Mouse (Mus musculus) G1E (cell line): ENCODE data around the gene Elob. TPM values are rescaled to one million over a fixed set of nuclear protein-coding genes. Genes with fewer than 3 reads are reported as not detected.

Experiments
- ATAC-seq: 2 replicates; pipeline ENCODE4 v1.8.0; 2016; ENCODE audit warnings: mild to moderate bottlenecking; ENCODE audit not compliant: insufficient number of reproducible peaks, poor library complexity, low FRiP score, severe bottlenecking; ENCODE audit errors: extremely low read depth
- DNase-seq: peaks from one replicate; pipeline ENCODE4 v3.0.0; 2012; ENCODE audit warnings: low spot score
- H3K27me3 ChIP-seq: 2 replicates; pipeline ENCODE4 v1.6.1; 2012; ENCODE audit warnings: mild to moderate bottlenecking, low read length, inconsistent platforms; ENCODE audit not compliant: insufficient read depth
- H3K36me3 ChIP-seq: replicated peaks from 2 replicates; pipeline ENCODE3; 2012; ENCODE audit warnings: mild to moderate bottlenecking, inconsistent platforms
- H3K4me1 ChIP-seq: 2 replicates; pipeline ENCODE4 v1.6.1; 2012; ENCODE audit warnings: low read depth, low read length, inconsistent platforms, mixed read lengths; ENCODE audit not compliant: insufficient read depth
- H3K4me3 ChIP-seq: 2 replicates; pipeline ENCODE4 v1.5.1; 2012; ENCODE audit warnings: low read depth, mild to moderate bottlenecking, inconsistent platforms, low read length, moderate library complexity, mixed read lengths
- H3K9me3 ChIP-seq: replicated peaks from 2 replicates; pipeline ENCODE4 v1.6.1; 2012; ENCODE audit warnings: inconsistent platforms
- CTCF ChIP-seq: IDR thresholded peaks from 2 replicates; pipeline ENCODE4 v1.5.1; 2012; ENCODE audit warnings: low read depth, low read length, inconsistent platforms, mixed read lengths
- GATA1 ChIP-seq: IDR thresholded peaks from 2 replicates; pipeline ENCODE4 v1.6.1; 2012; ENCODE audit warnings: borderline replicate concordance, low read length, inconsistent platforms, mixed read lengths
- GATA2 ChIP-seq: IDR thresholded peaks from 2 replicates; pipeline ENCODE4 v1.6.1; 2012; ENCODE audit warnings: low read depth, low read length, inconsistent platforms, borderline replicate concordance
- POLR2AphosphoS5 ChIP-seq: IDR thresholded peaks from 2 replicates; pipeline ENCODE4 v1.6.1; 2012; ENCODE audit warnings: low read depth, low read length, inconsistent platforms; ENCODE audit not compliant: insufficient replicate concordance
- TAL1 ChIP-seq: conservative IDR thresholded peaks from 2 replicates; pipeline ENCODE4 v1.6.1; 2012; ENCODE audit warnings: low read depth, low read length, inconsistent platforms, mixed read lengths
- polyA plus RNA-seq: library from polyadenylated mRNA; stranded (reverse); fragments of >175 nt; gene quantifications from 2 replicates; pipeline ENCODE4 v1.2.3, GENCODE M21; 2012
- total RNA-seq, 2 experiments: library from RNA; stranded (forward) in 1 of 2; stranded (reverse) in 1 of 2; fragments of 200-1000 nt in 1 of 2; fragments of >200 nt in 1 of 2; fragmentation: Nextera tagmentation in 1 of 2; gene quantifications; 2 replicates each; pipeline ENCODE4 v1.2.3; 2014 to 2017

The Elob gene
- total and polyA plus RNA-seq, 3 experiments: 171 to 984 (median 468) TPM

DNA sequence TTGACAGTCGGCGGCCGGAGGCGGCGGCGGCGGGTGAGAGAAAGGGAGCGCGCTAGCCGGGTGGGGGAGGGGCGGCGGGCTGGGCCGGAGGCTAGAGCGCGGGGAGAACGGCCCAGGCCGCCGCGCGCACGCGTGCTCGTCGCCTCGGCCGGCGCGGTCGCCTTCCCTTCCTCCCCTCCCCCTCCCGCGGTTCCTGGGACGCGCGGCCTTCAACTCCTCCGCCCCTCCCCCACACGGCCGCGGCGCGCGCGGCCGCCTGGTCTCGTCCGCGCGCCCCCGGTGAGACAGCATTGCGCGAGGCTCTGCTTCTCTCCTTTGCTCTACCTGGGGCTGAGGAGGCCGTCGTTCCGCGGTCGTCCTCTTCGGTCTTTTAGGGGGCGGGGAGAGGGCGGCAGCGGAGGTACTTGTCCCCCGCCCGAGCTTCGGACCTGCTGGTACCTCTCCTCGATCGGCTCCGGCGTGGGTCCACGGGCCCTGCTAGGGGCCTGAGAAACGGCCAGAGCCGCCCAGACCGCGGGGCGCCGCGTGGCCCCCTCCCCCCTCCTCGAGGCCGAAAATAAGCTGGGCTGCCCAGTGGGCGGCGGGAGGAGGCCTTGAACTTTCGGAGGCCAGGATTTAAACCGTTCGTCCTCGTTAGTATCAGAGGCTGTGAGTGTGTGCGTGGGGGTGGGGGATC, 25.4 kb downstream of the Elob start:
- Histone ChIP-seq H3K4me3 (peak overlapping the region; percentile 87), H3K4me1 (peaks cover 27% of the 10 kb centered on the region), H3K27me3 (no peaks in the 10 kb centered on the region), H3K9me3 (no peaks in the 10 kb centered on the region), H3K36me3 (peaks cover 24% of the 10 kb centered on the region)
- ATAC-seq (no peak), DNase-seq (peak; percentile 65)
- TF ChIP-seq GATA1: no peak
- no peak for TF ChIP-seq CTCF
- no peak for TF ChIP-seq GATA2
- no peak for TF ChIP-seq POLR2AphosphoS5
- no peak for TF ChIP-seq TAL1

DNA sequence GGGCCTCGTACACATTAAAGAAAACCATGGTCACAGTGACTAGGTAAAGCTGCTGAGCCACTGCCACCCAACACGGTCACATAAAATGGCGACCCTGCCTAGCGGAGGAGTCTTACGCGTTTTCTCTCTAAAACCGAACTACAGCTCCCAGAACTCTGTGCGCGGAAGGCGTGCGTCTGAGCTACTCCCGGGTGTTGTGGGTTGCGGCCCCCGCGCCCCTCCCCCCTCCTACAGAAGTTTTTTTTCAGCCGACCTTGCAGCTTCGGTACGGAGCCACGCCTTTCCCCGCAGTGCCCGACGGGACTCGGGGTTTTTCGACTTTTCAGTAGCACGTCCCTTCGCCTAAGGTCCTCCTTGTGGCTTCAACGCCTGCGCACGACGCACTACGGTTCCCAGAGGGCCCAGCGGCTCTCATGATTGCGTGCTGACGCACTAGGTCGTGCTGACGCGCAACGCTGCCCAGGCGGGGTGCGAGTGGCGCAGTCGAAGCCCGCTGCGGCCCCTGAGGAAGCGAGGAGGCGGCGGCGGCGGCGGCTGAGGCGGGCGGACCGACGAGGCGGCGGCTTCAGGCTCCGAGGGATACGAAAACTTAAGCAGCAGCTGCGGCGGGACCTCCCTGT, 26.1 kb downstream of the Elob start:
- peak; percentile 81 for DNase-seq

DNA sequence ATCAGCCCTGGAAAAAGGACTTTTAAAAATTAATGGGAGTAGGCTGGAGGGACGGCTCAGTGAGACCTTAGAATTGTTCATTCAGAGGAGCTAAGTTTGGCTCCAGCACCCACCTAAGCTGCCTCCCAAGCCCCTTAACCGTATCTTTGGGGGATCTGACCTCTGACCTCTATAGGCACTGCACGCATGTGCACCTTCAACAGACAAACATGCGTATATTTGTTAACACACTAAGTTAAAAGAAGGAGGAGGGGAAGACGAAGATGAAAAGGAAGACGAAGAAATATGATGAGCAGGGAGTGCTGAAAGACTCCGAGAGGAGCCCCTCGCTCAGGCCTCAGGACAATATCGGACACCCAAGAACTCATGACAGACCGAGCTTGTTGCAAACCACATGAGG, 27.3 kb downstream of the Elob start:
- Histone ChIP-seq H3K36me3 (peaks cover 5% of the 10 kb centered on the region), H3K4me1 (peaks cover 21% of the 10 kb centered on the region), H3K27me3 (no peaks in the 10 kb centered on the region), H3K4me3 (no peak overlapping the region; the same call in 1 of the 2 replicates), H3K9me3 (no peaks in the 10 kb centered on the region)
- no peak for ATAC-seq
- no peak for TF ChIP-seq POLR2AphosphoS5
- TF ChIP-seq CTCF: no peak
- TF ChIP-seq TAL1: no peak
- TF ChIP-seq GATA2: no peak
- TF ChIP-seq GATA1: no peak
- no peak for DNase-seq

More for the DNA sequence above, 26.1 kb downstream of the Elob start:
- no peaks in the 10 kb centered on the region for H3K27me3 ChIP-seq
- peak overlapping the region; percentile 87 for H3K4me3 ChIP-seq
- ATAC-seq: peak; percentile 93
- no peak for TF ChIP-seq GATA1
- no peak for TF ChIP-seq TAL1
- no peak for TF ChIP-seq CTCF
- no peak for TF ChIP-seq POLR2AphosphoS5
- TF ChIP-seq GATA2: no peak
- H3K4me1 ChIP-seq: peaks cover 27% of the 10 kb centered on the region
- peaks cover 18% of the 10 kb centered on the region for H3K36me3 ChIP-seq
- H3K9me3 ChIP-seq: no peaks in the 10 kb centered on the region

DNA sequence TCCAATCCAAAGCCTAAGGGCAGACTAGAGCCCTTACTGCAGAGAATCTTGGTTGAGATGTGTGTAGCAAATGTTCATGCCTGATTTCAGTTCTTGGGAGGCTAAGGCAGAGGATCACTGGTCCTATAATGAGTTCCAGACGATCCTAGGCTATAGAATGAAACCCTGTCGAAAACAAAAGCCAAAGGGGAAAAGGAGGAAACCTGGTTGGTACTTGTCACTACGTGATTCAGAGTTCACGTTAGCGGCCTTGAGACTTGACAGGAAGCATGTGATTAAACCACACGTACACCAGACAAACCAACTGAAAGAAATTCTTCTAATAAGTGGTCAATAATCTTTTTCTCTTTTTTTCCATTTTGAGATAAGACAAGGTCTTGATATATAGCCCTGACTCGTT, 31.6 kb downstream of the Elob start:
- TF ChIP-seq GATA2: no peak
- no peak for TF ChIP-seq POLR2AphosphoS5
- no peak for TF ChIP-seq GATA1
- TF ChIP-seq CTCF: no peak
- TF ChIP-seq TAL1: no peak
- Histone ChIP-seq H3K4me1 (peaks cover 5% of the 10 kb centered on the region), H3K27me3 (peaks cover 10% of the 10 kb centered on the region), H3K36me3 (no peaks in the 10 kb centered on the region), H3K9me3 (no peaks in the 10 kb centered on the region), H3K4me3 (no peak overlapping the region)
- DNase-seq (no peak), ATAC-seq (no peak)

DNA sequence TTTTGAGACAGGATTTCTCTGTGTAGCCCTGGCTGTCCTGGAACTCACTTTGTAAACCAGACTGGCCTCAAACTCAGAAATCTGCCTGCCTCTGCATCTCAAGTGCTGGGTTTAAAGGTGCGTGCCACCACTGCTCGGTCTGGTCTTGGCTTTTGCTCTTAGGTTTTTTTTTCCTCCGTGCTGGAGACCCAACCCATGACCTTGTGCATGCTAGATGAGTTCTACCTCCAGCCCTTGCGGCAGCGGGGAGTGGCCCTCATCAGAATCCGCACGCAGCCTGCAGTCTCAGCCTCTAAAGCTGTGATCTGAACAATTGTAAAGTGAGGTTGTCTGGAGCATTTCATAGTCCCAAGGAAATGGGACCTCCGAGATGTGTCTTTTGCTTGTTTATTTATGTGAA, 33.6 kb downstream of the Elob start:
- Histone ChIP-seq H3K36me3 (no peaks in the 10 kb centered on the region), H3K4me1 (no peaks in the 10 kb centered on the region), H3K4me3 (no peak overlapping the region), H3K9me3 (no peaks in the 10 kb centered on the region), H3K27me3 (peaks cover 26% of the 10 kb centered on the region)
- DNase-seq (no peak), ATAC-seq (no peak)
- no peak for TF ChIP-seq TAL1
- no peak for TF ChIP-seq GATA1
- TF ChIP-seq CTCF: no peak
- no peak for TF ChIP-seq POLR2AphosphoS5
- TF ChIP-seq GATA2: no peak

DNA sequence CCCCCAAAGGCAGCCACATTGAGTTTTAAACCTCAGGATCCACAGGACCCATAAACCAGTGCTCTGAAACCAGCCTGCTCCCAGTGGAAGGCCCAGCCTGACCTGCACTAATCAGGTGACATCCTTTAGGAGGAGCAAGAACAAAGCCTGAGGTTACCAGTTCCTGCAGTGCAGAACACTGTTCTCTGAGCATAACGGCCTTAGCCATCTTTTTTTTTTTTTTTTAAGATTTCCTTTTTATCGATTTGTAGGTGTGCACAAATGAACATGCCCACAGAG, 37.9 kb downstream of the Elob start:
- H3K36me3 ChIP-seq: no peaks in the 10 kb centered on the region
- no peak overlapping the region for H3K4me3 ChIP-seq
- H3K4me1 ChIP-seq: no peaks in the 10 kb centered on the region
- H3K27me3 ChIP-seq: peaks cover 38% of the 10 kb centered on the region
- ATAC-seq (no peak), DNase-seq (no peak)
- H3K9me3 ChIP-seq: no peaks in the 10 kb centered on the region
- TF ChIP-seq GATA1 (no peak), CTCF (no peak), TAL1 (no peak), POLR2AphosphoS5 (no peak), GATA2 (no peak)
